Mouse (Mus musculus): ENCODE results near the gene Tesc.

DNA sequence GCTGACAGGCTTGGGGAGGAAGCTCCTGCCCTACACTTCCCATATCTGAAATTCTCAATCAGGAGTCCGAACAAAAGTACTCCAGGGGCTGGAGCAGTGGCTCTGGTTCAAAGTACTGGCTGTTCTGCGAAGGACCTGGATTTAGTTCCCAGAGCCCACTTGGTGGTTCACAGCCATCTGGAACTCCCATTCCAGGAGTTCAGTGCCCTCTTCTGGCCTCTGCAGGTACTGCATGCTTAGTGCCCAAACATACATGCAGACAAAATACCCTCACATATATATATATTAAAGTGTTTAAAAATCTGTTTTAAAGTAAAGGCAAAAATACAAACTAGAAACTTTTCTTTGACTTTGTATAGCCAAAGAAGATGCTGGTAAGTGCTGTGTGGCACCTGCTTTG, 63.3 kb downstream of the Tesc start:
- TF ChIP-seq CTCF (IDR thresholded peaks at IDR 0.05; ENCODE audit: borderline replicate concordance, insufficient read depth, low read length) (peak; percentile 23; the same call in 1 of the 2 replicates), POLR2A (IDR thresholded peaks at IDR 0.05; ENCODE audit: low read depth, low read length) (no peak)
